Mouse (Mus musculus) cortical plate, adult 2 months (tissue): ENCODE measurements around the gene Prcc. TPM values are rescaled to one million over a fixed set of nuclear protein-coding genes. Genes with fewer than 3 reads are reported as not detected.

Source experiments
- H3K27ac ChIP-seq: fragments of 200-500 bp; 2 replicates; pipeline ENCODE4 v1.5.1; 2012; ENCODE audit warnings: low read length, control low read depth, inconsistent platforms; ENCODE audit not compliant: insufficient read depth
- H3K4me1 ChIP-seq: fragments of 200-500 bp; 2 replicates; pipeline ENCODE4 v1.6.1; 2011; ENCODE audit warnings: low read length; ENCODE audit not compliant: control insufficient read depth, insufficient read depth
- H3K4me3 ChIP-seq: fragments of 200-500 bp; 2 replicates; pipeline ENCODE4 v1.5.1; 2011; ENCODE audit warnings: mild to moderate bottlenecking, low read length, control low read depth; ENCODE audit not compliant: insufficient read depth
- CTCF ChIP-seq: fragments of 200-500 bp; IDR thresholded peaks from 2 replicates; pipeline ENCODE4 v1.5.1; 2011; ENCODE audit warnings: mild to moderate bottlenecking, control low read depth, low read length; ENCODE audit not compliant: insufficient read depth; ENCODE audit errors: extremely low read depth
- POLR2A ChIP-seq: fragments of 200-500 bp; IDR thresholded peaks from 2 replicates; pipeline ENCODE4 v1.6.1; 2011; ENCODE audit warnings: mild to moderate bottlenecking, low read length, control low read depth; ENCODE audit not compliant: insufficient read depth; ENCODE audit errors: extremely low read depth
- polyA plus RNA-seq: library from polyadenylated mRNA; depleted of rRNA; stranded (reverse); fragments of >200 nt; gene quantifications from 2 replicates; pipeline ENCODE4 v1.2.3, GENCODE M21; 2012

Prcc gene
- polyA plus RNA-seq, 1 experiment: 37.2 TPM

DNA sequence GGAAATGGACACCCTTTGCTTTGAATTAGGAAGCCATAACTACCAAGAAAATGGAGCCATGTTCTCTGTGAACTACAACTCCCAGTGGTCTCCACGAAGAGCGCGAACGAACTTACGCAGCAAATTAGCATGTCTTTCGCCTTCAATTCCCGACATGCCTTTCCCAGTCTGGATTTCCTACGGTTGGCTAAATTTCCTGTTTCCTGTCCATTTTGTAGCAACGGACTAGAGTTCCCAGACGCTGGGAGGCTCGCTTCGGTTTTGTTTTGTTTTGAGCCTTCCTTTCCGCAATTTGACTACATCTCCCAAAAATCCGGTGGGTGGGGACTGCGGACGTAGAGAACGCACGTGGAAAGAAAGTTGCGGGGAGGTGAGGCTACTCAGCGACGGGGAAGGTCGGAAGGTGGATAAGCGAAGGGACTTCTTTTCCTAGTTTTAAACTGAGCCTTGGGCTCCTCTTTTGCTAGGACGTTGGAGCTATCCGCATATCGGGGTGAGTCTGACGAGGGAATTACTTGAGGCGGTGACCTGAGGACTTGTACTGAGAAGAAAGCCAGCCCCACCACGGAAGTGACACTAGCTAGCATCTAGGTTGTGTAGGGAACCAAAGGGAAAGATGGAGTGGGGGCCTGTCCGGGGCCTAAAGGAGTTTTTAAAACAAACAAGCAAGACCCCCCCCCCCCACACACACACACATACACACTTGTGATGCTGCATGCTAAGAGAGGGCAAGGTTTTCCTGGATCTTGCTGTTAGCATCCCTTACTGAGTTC lies 34.1 kb upstream of the Prcc start, which contains the start of gene Mrpl24:
Gene Mrpl24 (plus strand): TSS at position 171 of the 773 bp plus-strand sequence.
- Histone ChIP-seq H3K4me3 (peak within 1 kb of the TSS; percentile 49), H3K27ac (no peak within 1 kb of the TSS), H3K4me1 (no peaks in the 10 kb centered on the region)
- TF ChIP-seq POLR2A (peak; percentile 68), CTCF (no peak)

- TF ChIP-seq POLR2A (no peak), CTCF (no peak)
- Histone ChIP-seq H3K4me1 (no peaks in the 10 kb centered on the region), H3K27ac (no peak overlapping the region), H3K4me3 (no peak overlapping the region)
These were observed 33.1 kb upstream of the Prcc start for GRCm38 (mm10) chr3:87918551-87918950.

DNA sequence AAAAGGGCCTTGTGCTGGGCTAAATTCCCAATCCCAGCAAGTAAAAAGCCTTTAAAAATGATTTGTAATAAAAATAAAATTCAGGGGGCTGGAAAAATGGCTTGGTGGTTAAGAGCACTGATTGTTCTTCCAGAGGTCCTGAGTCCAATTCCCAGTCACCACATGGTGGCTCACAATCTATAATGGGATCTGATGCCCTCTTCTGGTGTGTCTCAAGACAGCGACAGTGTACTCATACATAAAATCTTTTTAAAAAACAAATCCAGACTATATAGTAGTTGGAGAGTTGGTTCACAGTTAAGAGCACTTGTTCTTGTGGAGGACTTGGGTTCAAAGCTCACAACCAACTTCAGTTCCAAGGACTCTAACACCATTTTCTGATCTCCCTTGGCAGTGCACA lies 31.6 kb upstream of the Prcc start:
- H3K4me1 ChIP-seq: no peaks in the 10 kb centered on the region
- TF ChIP-seq POLR2A (no peak), CTCF (no peak)

DNA sequence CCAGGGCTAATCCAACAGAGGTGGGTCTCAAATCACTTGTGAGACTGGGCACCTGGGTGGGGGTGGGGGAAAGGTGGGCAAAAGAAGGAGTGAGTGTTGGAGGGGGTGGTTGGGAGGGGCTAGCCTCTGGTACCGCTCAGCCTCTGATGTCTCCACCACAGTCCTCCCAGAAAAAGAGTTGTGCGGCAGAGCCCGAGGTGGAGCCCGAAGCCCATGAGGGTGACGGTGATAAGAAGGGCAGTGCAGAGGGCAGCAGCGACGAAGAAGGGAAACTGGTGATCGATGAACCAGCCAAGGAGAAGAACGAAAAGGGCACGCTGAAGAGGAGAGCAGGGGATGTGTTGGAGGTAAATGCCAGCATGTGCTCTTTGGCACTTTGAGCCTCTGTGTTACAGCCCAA lies 28.5 kb upstream of the Prcc start:
- TF ChIP-seq POLR2A (no peak), CTCF (no peak)
- peaks cover 6% of the 10 kb centered on the region; the same call in 1 of the 2 replicates for H3K4me1 ChIP-seq
- no peak overlapping the region for H3K4me3 ChIP-seq
- H3K27ac ChIP-seq: no peak overlapping the region

More for the DNA sequence above, 31.6 kb upstream of the Prcc start:
- Histone ChIP-seq H3K27ac (no peak overlapping the region), H3K4me3 (no peak overlapping the region)

DNA sequence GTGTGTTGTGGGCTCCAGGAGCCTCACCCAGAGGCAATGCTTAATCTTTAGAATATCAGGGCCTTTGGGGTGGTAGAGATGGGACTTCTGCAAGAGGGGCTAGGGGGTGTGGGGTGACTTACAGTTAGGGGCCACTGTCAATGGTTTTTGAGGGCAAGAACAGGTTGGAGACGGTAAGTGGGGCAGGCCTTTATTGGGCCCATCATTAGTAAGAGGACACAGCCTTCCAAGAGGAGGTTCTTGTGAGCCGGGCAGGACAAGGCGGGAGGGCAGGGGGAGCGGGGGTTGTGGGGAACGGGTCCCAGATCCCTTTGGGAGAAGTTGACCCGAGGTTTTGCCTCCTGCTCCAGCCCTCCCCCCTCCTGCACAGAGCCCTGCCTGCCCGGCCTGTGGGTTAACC lies 28.1 kb upstream of the Prcc start:
- Histone ChIP-seq H3K4me1 (peaks cover 7% of the 10 kb centered on the region; the same call in 1 of the 2 replicates), H3K27ac (no peak overlapping the region), H3K4me3 (no peak overlapping the region)
- TF ChIP-seq POLR2A (no peak), CTCF (no peak)

DNA sequence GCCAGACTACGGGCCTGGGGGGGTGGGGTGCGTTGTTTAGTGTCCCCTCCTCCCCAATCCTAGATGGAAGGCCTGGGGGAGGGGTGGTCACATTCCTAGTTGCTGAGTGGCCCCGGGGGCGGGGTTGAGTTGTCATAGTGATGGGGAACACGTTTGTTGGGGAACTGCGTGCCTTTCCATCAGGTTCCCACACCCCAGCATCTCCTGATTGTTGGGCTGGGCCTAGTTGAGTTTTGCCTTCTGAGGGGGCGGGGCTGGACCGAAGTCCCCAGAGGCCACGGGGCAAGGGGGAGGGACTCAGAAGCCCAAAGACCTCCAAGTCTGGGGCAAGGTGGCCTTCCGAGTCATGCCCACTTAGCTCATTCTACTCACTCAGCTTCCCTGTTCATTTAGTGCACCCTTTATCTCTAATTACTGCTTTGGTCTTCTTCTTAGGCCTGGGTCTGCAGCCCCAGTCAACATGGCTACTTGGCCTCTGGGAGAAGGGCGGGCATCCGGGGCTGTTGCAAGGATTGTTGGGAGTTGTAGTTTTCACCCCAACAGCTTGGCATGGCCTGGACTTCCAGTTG lies 25.2 kb upstream of the Prcc start:
- TF ChIP-seq CTCF (no peak), POLR2A (no peak)
- Histone ChIP-seq H3K4me1 (peaks cover 10% of the 10 kb centered on the region; the same call in 1 of the 2 replicates), H3K27ac (peak overlapping the region; percentile 92), H3K4me3 (peak overlapping the region; percentile 50)

DNA sequence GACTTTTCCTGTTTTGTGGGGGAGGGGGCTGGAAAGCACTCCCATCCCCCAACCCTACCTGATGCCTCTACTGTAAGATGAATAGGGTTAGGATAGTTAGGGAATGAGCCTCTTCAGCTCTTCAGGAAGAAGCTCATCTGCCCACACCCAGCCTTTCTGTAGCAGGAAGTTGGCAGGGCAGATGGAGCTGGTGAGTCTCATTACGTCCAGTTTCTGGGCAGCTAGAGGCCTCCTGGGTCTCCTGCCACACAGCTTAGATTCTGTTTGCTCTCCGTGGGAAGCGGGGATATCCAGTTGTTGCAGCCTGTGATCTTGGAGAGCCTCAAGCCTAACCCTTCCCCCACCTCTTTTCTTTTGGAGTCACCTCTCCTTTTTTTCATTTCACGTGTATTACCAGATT lies 24.5 kb upstream of the Prcc start:
- Histone ChIP-seq H3K4me1 (peaks cover 10% of the 10 kb centered on the region; the same call in 1 of the 2 replicates), H3K27ac (no peak overlapping the region), H3K4me3 (no peak overlapping the region)
- TF ChIP-seq CTCF (no peak), POLR2A (no peak)

GRCm38 (mm10) chr3:87909381-87909780 lies 24.0 kb upstream of the Prcc start:
- Histone ChIP-seq H3K4me3 (no peak overlapping the region), H3K4me1 (peaks cover 10% of the 10 kb centered on the region; the same call in 1 of the 2 replicates), H3K27ac (no peak overlapping the region)
- TF ChIP-seq POLR2A (no peak), CTCF (no peak)

DNA sequence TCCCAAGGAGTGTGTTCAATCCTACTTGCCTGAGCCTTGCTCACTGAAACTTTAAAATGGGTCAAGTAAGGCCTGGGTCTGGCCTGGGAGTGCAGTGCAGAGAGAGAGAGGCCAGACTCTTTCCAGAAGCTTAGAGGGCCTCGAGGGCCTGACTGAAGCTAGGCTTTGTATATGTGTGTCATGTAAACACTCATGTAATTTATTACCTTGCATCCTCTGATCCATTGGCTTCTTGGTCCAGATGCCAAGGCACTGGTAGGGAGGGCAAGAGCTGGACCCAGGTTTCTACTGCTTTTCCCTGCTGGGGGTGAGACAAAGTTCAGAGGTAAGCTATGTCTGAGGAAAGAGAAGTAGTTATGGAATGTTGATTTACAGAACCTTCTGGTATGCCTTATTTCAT lies 22.5 kb upstream of the Prcc start:
- Histone ChIP-seq H3K4me3 (peak overlapping the region; percentile 88), H3K27ac (no peak overlapping the region), H3K4me1 (peaks cover 10% of the 10 kb centered on the region; the same call in 1 of the 2 replicates)
- no peak for TF ChIP-seq CTCF
